Mouse (Mus musculus): ENCODE measurements around the gene Kdm4b.

Kdm4b gene

GRCm38 (mm10) chr17:56298238-56298637 is 27.6 kb upstream of the Kdm4b start:
- no peak for DNase-seq (ENCODE audit: extremely low spot score, low spot score)

DNA sequence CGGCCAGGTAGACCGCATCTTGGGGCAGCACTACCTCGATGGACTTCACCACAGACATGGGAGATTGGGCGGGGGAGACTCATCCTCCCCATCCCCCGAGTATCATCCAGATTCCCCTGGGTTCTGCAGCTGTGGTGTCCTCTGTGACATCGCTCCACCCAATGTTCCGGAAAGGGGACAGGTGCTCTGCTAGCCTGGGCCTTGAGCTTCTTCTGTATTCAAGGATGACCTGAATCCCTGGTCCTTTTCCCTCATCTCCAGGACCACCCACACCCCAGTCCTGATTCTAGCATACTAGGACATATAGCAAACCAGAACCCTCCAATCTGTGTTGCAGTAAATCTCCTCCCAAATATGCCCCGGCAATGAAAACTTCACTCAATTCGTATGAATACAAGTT is 25.7 kb upstream of the Kdm4b start, which contains the start of gene Arrdc5:
Arrdc5 (minus strand) TSS at position 101 of the 400 bp plus-strand sequence.
- DNase-seq (ENCODE audit: extremely low spot score, low spot score), result no peak

- peak; percentile 69 for DNase-seq (ENCODE audit: extremely low spot score, low spot score)
Observed at GRCm38 (mm10) chr17:56302363-56302996, 23.4 kb upstream of the Kdm4b start.

DNA sequence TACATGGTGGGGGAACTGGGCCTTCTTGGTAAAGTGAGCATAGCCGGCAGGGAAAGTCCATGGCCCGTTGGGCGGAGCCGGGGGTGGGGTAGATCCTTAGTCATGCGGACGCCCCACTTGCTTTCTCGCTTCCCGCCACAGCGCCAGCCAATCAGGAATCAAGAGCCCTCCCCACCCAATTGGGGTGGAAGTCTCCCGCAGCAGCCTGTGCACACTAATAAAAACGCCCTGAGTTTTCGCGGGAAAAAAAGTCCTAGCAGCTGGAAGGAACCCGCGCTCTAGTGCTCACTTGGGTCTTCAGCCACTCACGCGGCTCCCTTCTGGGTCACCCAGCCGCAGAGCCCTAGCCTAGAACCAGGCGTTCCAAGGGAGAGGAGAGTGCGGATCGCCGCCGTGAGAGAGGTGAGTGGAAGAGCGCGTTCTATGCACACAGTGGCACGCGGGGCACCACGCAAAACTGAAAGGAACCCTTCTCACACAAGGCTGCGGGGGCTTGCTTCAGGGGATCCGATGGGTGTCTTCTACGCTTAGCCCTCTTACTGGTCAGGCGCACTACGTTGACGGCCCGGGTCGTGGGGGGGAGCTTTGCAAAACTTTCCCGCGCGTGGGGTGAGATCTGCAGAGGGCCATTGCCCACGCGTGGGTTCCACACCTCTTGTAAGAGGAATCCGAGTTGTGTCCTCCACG is 22.6 kb upstream of the Kdm4b start, which contains the start of gene Uhrf1:
Uhrf1 (plus strand) TSS at position 162 of the 687 bp plus-strand sequence.
- peak; percentile 89 for DNase-seq (ENCODE audit: extremely low spot score, low spot score)

DNA sequence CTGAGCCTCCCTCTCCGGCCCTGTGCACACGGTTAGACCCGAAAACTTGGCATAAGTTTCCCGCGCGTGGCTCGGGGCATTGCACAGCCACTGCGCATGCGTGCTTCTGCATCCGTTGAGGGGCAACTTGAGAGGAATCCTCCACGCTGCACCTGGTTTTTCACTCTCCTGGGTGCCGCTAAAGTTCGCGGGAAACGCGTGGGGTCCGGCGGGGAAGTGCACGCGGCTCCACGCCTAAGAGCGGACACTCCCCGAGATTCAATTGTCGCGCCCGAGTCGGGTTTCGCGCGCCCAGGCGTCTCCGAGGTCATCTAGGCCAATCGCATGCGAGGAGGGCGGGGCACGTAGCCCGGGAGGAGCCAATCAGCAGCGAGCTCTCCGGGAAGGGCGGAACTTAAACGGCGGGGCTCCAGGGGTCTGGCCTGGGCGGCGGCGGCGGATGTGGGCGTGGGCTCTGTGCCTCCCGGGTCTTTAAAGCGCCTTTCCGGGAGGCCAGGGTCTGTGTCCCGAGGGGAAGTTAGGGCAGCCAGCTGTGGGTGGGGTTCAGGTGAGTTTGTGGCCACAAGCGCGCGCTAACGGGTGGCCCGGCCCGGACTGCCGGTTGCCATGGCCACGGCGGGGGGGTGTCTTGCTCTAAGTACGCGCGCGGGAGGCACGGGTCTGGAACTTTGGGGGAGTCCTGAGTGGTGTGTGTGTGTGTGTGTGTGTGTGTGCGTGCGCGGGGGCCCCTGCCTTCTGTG is 21.8 kb upstream of the Kdm4b start:
- peak; percentile 96 for DNase-seq (ENCODE audit: extremely low spot score, low spot score)

DNA sequence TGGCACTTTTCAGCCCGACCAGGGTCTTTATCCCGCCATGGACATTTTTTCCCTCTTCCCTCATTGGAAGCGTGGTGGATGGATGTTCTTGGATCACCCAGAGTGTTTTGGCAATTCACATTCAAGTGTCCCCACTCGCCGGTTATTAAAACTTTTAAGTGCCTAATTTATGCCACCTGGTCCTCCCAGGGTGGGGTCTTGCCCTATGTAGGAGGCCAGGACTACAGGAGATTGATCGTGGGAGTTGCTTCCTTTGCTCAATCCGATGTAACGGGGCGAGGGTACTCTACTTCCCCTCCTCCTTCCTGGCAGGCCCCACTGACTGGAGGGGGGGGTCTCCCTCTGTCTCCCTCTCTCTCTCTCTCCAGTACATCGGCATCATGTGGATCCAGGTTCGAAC is 21.1 kb upstream of the Kdm4b start:
- DNase-seq (ENCODE audit: extremely low spot score, low spot score), result no peak

DNA sequence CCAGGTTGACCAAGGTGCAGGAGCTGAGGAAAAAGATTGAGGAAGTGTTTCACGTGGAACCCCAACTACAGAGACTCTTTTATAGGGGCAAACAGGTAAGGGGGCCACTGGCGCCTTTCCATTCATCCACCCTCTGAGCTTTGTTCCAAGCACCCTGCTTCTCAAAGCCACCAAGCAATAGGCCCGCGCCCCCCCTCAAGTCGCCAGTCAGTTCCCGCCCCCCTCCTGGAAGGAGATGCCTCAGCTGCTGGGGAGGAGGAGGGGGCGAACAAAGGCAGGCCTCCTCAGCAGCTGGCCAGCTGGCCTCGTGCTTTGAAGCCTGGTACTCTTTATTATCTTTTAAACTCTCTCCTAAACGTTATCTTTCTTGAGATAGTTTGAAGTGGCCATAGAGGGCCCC is 20.7 kb upstream of the Kdm4b start:
- DNase-seq (ENCODE audit: extremely low spot score, low spot score), result no peak

- no peak for DNase-seq (ENCODE audit: extremely low spot score, low spot score)
Observed at GRCm38 (mm10) chr17:56305826-56306225, 20.0 kb upstream of the Kdm4b start.

- no peak for DNase-seq (ENCODE audit: extremely low spot score, low spot score)
Observed at GRCm38 (mm10) chr17:56308088-56308487, 17.8 kb upstream of the Kdm4b start.

DNA sequence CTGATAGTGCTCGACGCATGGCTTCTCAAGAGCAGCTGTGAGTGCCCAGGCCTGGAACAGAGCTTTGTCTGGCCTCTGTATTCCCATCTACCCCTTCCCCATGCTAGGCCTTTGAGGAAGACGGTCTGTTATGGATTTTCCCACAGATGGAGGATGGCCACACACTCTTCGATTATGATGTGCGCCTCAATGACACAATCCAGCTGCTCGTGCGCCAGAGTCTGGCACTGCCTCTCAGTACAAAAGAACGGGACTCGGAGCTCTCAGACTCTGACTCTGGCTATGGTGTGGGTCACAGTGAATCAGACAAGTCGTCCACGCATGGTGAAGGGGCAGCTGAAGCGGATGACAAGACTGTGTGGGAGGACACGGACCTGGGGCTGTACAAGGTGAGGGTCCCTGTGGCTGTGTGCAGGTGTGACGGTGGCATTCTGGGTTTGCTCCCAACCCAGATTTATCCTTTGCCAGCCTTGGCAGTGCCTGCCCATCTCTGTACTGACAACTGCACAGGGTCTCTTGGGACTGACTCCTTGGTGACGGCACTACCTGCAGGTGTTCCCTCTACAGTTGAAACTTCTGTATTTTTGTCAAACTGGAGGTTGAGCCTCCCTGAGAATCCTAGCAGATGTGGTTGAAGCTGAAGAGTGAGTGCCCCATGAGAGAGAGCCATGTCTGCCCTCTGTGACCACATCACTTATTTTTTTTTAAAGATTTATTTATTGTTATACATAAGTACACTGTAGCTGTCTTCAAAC is 16.5 kb upstream of the Kdm4b start:
- DNase-seq (ENCODE audit: extremely low spot score, low spot score), result no peak

GRCm38 (mm10) chr17:56324419-56324818 is 1.4 kb upstream of the Kdm4b start:
- no peak for DNase-seq (ENCODE audit: extremely low spot score, low spot score)

GRCm38 (mm10) chr17:56326153-56327147 is 588 bp downstream of the Kdm4b start:
- DNase-seq (ENCODE audit: extremely low spot score, low spot score), result peak; percentile 39

GRCm38 (mm10) chr17:56329267-56329666 is 3.4 kb downstream of the Kdm4b start:
- DNase-seq (ENCODE audit: extremely low spot score, low spot score), result no peak

GRCm38 (mm10) chr17:56330345-56330744 is 4.5 kb downstream of the Kdm4b start:
- DNase-seq (ENCODE audit: extremely low spot score, low spot score), result no peak

- DNase-seq (ENCODE audit: extremely low spot score, low spot score), result no peak
Observed at GRCm38 (mm10) chr17:56331256-56331655, 5.4 kb downstream of the Kdm4b start.

DNA sequence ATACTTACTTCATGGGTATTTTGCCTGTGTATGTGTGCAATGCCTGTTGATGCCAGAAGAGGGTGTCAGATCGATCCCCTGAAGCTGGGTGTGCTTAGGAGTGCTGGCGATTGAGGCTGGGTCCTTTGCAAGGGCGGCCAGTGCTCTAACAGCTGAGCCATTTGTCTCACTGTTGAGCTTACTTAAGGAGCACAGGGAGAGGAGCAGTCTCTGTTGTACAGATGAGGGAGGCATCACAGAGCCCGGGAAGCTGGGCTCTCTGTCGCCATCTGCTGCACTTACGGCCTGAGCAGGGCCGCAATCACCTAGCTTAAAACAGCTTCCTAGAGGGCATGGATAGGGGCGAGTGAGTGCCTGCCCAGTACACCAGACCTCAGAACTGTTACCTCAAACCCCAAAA is 7.1 kb downstream of the Kdm4b start:
- no peak for DNase-seq (ENCODE audit: extremely low spot score, low spot score)

- DNase-seq (ENCODE audit: extremely low spot score, low spot score), result peak; percentile 35
Observed at GRCm38 (mm10) chr17:56337190-56337589, 11.3 kb downstream of the Kdm4b start.

GRCm38 (mm10) chr17:56337791-56338190 is 11.9 kb downstream of the Kdm4b start:
- no peak for DNase-seq (ENCODE audit: extremely low spot score, low spot score)

DNA sequence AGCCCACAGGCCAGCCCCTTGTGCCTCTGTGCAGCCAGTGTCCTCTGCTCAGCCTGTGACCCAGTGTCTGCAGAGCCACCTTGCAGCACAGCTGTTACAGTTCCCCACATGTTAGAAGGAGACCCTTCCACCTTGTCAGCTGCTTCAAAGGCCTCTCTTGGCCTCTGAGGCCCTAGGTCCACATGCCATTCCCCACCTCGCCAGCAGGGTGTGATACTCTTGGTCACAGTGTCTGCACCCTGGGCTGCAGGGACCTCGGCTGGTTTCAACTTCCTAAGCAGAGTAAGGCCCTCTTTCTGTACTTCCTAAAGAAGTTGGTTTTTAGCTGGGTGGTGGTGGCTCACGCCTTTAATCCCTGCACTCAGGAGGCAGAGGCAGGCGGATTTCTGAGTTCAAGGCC is 13.0 kb downstream of the Kdm4b start:
- no peak for DNase-seq (ENCODE audit: extremely low spot score, low spot score)

DNA sequence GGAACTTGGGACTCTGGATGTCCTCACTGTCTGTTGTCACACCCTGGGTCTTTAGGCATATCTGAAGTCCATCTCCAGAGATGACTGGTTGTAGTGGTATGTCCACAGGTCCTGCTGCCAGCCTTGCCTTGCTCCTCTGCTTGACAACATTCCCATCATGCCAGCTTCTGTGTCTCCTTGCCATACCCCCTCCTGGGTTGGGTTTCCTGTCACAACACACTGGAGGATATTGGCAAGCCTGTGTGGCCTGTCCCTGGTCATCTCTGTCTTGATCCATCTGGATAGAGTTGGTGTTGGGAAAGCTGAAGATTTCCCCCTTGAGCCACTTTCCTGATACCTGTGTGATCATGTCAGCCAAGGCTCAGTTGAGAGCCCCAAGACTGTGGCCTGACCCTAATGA is 14.9 kb downstream of the Kdm4b start:
- no peak for DNase-seq (ENCODE audit: extremely low spot score, low spot score)
